Mouse (Mus musculus): ENCODE data around the gene Xrcc1.
"Not testable (repeated sequence)": the region's sequence is repeated elsewhere in the genome, so short reads cannot be mapped to it uniquely, and the experiment has no call there.

Xrcc1 gene

GRCm38 (mm10) chr7:24600941-24601597, 55.0 kb downstream of the Xrcc1 start:
- peak; percentile 96 for DNase-seq (ENCODE audit: low read depth, low spot score)

GRCm38 (mm10) chr7:24605561-24605960, 59.5 kb downstream of the Xrcc1 start:
- no peak for DNase-seq (ENCODE audit: low read depth, low spot score)

DNA sequence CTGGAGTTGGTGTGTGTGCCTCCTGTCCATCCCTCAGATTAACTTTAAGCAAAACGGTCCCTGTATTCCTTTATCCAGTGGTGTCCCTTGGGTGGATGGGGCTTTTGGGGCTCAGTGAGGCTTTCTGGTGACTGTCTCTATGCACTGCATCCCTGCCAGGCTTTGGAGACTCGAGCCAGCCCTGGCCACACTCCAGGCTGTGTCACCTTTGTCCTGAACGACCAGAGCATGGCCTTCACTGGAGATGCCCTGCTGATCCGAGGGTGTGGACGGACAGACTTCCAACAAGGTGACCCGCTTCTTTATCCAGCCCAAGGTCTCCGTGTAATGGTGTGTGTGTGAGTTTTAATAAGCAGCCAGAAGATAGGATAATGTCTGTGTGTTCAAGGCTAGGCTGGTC, 60.0 kb downstream of the Xrcc1 start:
- DNase-seq (ENCODE audit: low read depth, low spot score), result no peak

- DNase-seq (ENCODE audit: low read depth, low spot score), result peak; percentile 89
Measured at GRCm38 (mm10) chr7:24608017-24608416, 61.9 kb downstream of the Xrcc1 start.

- DNase-seq (ENCODE audit: low read depth, low spot score), result peak; percentile 59
Measured at GRCm38 (mm10) chr7:24608561-24608960, 62.5 kb downstream of the Xrcc1 start.

- peak; percentile 66 for DNase-seq (ENCODE audit: low read depth, low spot score)
Measured at GRCm38 (mm10) chr7:24610144-24610878, 64.2 kb downstream of the Xrcc1 start, which contains the start of gene Phldb3. Gene Phldb3 (plus strand): TSS chr7:24610763.

- DNase-seq (ENCODE audit: low read depth, low spot score), result peak; percentile 95
Measured at GRCm38 (mm10) chr7:24610879-24611494, 64.9 kb downstream of the Xrcc1 start.

- DNase-seq (ENCODE audit: low read depth, low spot score), result no peak
Measured at GRCm38 (mm10) chr7:24611709-24612108, 65.6 kb downstream of the Xrcc1 start.

GRCm38 (mm10) chr7:24612308-24612910, 66.3 kb downstream of the Xrcc1 start:
- DNase-seq (ENCODE audit: low read depth, low spot score), result no peak

- DNase-seq (ENCODE audit: low read depth, low spot score), result no peak
Measured at GRCm38 (mm10) chr7:24614816-24615215, 68.7 kb downstream of the Xrcc1 start.

GRCm38 (mm10) chr7:24617763-24618162, 71.7 kb downstream of the Xrcc1 start:
- DNase-seq (ENCODE audit: low read depth, low spot score), result peak; percentile 34

- DNase-seq (ENCODE audit: low read depth, low spot score), result not testable (repeated sequence)
Measured at GRCm38 (mm10) chr7:24618374-24618773, 72.3 kb downstream of the Xrcc1 start.

- no peak for DNase-seq (ENCODE audit: low read depth, low spot score)
Measured at GRCm38 (mm10) chr7:24619671-24620397, 73.7 kb downstream of the Xrcc1 start.

DNA sequence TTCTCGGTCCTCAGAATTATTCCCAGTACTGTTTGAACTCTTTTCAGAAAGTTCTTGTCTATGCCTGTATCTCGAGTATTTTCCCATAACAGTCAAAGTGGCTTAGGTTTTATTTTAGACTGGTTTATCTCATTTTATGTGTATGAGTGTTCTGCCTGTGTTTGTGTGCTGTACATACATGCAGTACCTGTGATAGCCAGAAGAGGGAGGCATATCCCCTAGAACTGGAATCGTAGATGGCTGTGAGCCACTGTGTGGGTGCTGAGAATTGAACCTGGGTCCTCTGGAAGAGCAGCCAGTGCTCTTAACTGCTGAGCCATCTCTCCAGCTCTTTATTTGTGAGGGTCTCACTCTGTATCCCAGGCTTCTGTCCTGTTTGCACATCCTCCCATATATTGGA, 75.1 kb downstream of the Xrcc1 start:
- DNase-seq (ENCODE audit: low read depth, low spot score), result peak; percentile 45

- DNase-seq (ENCODE audit: low read depth, low spot score), result no peak
Measured at GRCm38 (mm10) chr7:24622967-24623366, 76.9 kb downstream of the Xrcc1 start.
